Mouse (Mus musculus) limb, embryonic 12.5 days (tissue): ENCODE measurements around the gene Olfr1450. TPM values are rescaled to one million over a fixed set of nuclear protein-coding genes. Genes with fewer than 3 reads are reported as not detected.
"Not testable (repeated sequence)": the region's sequence is repeated elsewhere in the genome, so short reads cannot be mapped to it uniquely, and the experiment has no call there.

Experiments used
- ATAC-seq: fragments of 200-750 bp; cut with Nextera tagmentation; 2 replicates; pipeline ENCODE4 v1.8.0; 2017; ENCODE audit warnings: low read depth, moderate TSS enrichment; ENCODE audit not compliant: insufficient number of reproducible peaks, insufficient read depth, low FRiP score, low TSS enrichment
- H3K27ac ChIP-seq: fragments of 300-500 bp; sonication (generic); 2 replicates; pipeline ENCODE4 v1.5.1; 2016; ENCODE audit warnings: mild to moderate bottlenecking, moderate library complexity
- H3K27me3 ChIP-seq: fragments of 300-500 bp; sonication (generic); 2 replicates; pipeline ENCODE4 v1.6.1; 2016; ENCODE audit warnings: mild to moderate bottlenecking, moderate library complexity
- H3K36me3 ChIP-seq: fragments of 300-500 bp; sonication (generic); 2 replicates; pipeline ENCODE4 v1.6.1; 2016; ENCODE audit warnings: mild to moderate bottlenecking, moderate library complexity
- H3K4me1 ChIP-seq: fragments of 300-500 bp; sonication (generic); replicated peaks from 2 replicates; pipeline ENCODE4 v1.6.1; 2016
- H3K4me2 ChIP-seq: fragments of 300-500 bp; sonication (generic); 2 replicates; pipeline ENCODE4 v1.6.1; 2016; ENCODE audit warnings: mild to moderate bottlenecking, moderate library complexity
- H3K4me3 ChIP-seq: fragments of 300-500 bp; sonication (generic); replicated peaks from 2 replicates; pipeline ENCODE4 v1.5.1; 2016; ENCODE audit warnings: mild to moderate bottlenecking
- H3K9ac ChIP-seq: fragments of 300-500 bp; sonication (generic); replicated peaks from 2 replicates; pipeline ENCODE4 v1.6.1; 2016; ENCODE audit warnings: mild to moderate bottlenecking, moderate library complexity
- H3K9me3 ChIP-seq: fragments of 300-500 bp; sonication (generic); 2 replicates; pipeline ENCODE4 v1.6.1; 2016; ENCODE audit warnings: mild to moderate bottlenecking, moderate library complexity
- WGBS: fragments of 180-500 bp; shearing (Covaris S2); methylation state at CpG from one replicate; pipeline ENCODE4 v1.1.7; 2016; 5-methylcytosine and 5-hydroxymethylcytosine counted together
- polyA plus RNA-seq: library from polyadenylated mRNA; unstranded; fragments of >200 nt; fragmentation: Nextera tagmentation; extraction: Ambion mirVana; gene quantifications from 2 replicates; pipeline ENCODE4 v1.2.1, GENCODE M21; 2016

The Olfr1450 gene
- polyA plus RNA-seq, result not detected in 2 replicates

DNA sequence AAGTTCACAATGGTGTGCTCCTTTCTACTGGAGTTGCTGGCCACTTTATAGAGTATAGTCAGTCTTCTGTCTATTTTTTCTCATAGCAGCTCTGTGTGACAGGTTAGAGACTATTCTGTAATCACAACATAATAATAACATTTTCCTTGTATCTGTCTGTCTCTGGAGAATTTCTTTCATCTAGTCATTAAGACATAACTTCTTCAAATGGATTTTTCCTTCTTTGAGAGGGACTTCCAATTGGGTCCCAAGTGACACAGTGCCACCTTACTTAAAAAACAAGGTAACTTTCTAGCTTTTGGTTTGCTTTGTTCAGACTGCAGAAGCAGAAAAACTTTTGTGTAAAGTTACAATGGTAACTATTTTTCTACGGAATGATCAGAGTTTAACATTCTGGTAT lies at the start of gene Olfr1450:
TSS of gene Olfr1450 (plus strand) at position 301 of the 400 bp plus-strand sequence.
- no peak for ATAC-seq
- H3K36me3 ChIP-seq, result no peaks in the 10 kb centered on the region
- 92% methylated on average over 1 of the region's 1 CpGs for WGBS
- H3K9ac ChIP-seq, result no peak within 1 kb of the TSS
- peaks cover 13% of the 10 kb centered on the region for H3K9me3 ChIP-seq
- H3K4me1 ChIP-seq, result no peaks in the 10 kb centered on the region
- no peak within 1 kb of the TSS for H3K4me2 ChIP-seq
- H3K27ac ChIP-seq, result no peak within 1 kb of the TSS
- no peak within 1 kb of the TSS for H3K4me3 ChIP-seq
- H3K27me3 ChIP-seq, result no peaks in the 10 kb centered on the region

DNA sequence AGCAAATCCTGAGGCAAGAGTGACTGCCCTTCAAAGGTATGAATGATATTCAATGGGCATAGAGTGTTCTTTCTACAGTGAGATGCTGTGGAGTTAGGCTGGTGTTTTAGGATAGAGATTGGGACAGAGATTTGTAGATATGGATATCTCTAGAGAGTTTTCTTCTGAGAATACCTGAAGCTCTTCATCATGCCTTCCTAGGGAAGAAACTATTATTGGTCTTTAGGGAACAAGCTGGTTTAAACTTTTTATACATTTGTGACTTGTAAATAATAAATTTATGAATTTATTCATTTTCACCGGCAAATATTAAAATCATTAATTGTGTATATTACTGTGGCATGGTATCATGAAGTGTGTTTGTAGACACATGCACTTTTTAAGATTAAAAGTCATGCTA lies 46.4 kb upstream of the Olfr1450 start, which contains the start of gene Olfr1447:
TSS of gene Olfr1447 (minus strand) at position 101 of the 400 bp plus-strand sequence.
- Histone ChIP-seq H3K9me3 (peaks cover 5% of the 10 kb centered on the region; the same call in 1 of the 2 replicates), H3K4me3 (no peak within 1 kb of the TSS)

DNA sequence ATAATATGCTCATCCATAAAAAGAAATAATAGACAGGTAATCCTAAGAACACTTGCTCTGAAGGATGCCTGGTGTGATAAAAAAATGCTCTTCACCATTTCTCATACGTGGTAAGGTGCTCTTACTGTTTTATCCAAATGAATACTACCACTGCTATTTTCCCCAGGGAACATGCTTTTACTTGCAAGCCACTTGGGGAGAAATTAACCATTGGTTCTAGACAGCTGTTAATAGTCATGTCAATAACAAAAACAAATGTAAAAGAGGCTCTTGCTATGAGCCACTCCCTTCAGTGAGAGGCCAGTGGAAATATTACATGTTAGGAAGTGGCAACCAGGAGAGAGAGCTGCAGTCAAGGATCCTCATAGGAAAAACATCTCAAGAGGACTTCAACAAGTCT lies 25.7 kb upstream of the Olfr1450 start, which contains the start of gene Olfr1448:
TSS of gene Olfr1448 (minus strand) at position 101 of the 400 bp plus-strand sequence.
- Histone ChIP-seq H3K9ac (no peak within 1 kb of the TSS), H3K27ac (no peak within 1 kb of the TSS), H3K4me2 (no peak within 1 kb of the TSS), H3K27me3 (no peaks in the 10 kb centered on the region), H3K36me3 (no peaks in the 10 kb centered on the region), H3K9me3 (peaks cover 2% of the 10 kb centered on the region; the same call in 1 of the 2 replicates), H3K4me1 (no peaks in the 10 kb centered on the region), H3K4me3 (no peak within 1 kb of the TSS)
- ATAC-seq, result no peak
- 72% methylated on average over 1 of the region's 1 CpGs for WGBS

More for the DNA sequence above, 46.4 kb upstream of the Olfr1450 start, which contains the start of gene Olfr1447:
- no peak within 1 kb of the TSS for H3K9ac ChIP-seq
- no peaks in the 10 kb centered on the region for H3K4me1 ChIP-seq
- ATAC-seq, result no peak
- H3K27me3 ChIP-seq, result no peaks in the 10 kb centered on the region
- H3K4me2 ChIP-seq, result no peak within 1 kb of the TSS
- H3K27ac ChIP-seq, result no peak within 1 kb of the TSS
- H3K36me3 ChIP-seq, result no peaks in the 10 kb centered on the region
- 95% methylated on average over 1 of the region's 1 CpGs for WGBS

GRCm38 (mm10) chr19:12930540-12930939 lies 19.5 kb upstream of the Olfr1450 start, which contains the start of gene Olfr1449:
Olfr1449 (plus strand) TSS chr19:12930840.
- no peak within 1 kb of the TSS for H3K4me3 ChIP-seq
- no peak for ATAC-seq
- H3K4me2 ChIP-seq, result no peak within 1 kb of the TSS
- H3K9ac ChIP-seq, result no peak within 1 kb of the TSS
- peaks cover 23% of the 10 kb centered on the region; the same call in 1 of the 2 replicates for H3K9me3 ChIP-seq
- H3K27ac ChIP-seq, result no peak within 1 kb of the TSS
- no peaks in the 10 kb centered on the region for H3K4me1 ChIP-seq
- H3K27me3 ChIP-seq, result no peaks in the 10 kb centered on the region
- no peaks in the 10 kb centered on the region for H3K36me3 ChIP-seq

GRCm38 (mm10) chr19:12970082-12970481 lies 20.0 kb downstream of the Olfr1450 start:
- 86% methylated on average over 5 of the region's 5 CpGs for WGBS
- not testable (repeated sequence) for H3K36me3 ChIP-seq, H3K27ac ChIP-seq, ATAC-seq, H3K4me3 ChIP-seq, H3K9ac ChIP-seq, H3K4me1 ChIP-seq, H3K27me3 ChIP-seq, H3K4me2 ChIP-seq
- peaks cover 18% of the 10 kb centered on the region for H3K9me3 ChIP-seq

DNA sequence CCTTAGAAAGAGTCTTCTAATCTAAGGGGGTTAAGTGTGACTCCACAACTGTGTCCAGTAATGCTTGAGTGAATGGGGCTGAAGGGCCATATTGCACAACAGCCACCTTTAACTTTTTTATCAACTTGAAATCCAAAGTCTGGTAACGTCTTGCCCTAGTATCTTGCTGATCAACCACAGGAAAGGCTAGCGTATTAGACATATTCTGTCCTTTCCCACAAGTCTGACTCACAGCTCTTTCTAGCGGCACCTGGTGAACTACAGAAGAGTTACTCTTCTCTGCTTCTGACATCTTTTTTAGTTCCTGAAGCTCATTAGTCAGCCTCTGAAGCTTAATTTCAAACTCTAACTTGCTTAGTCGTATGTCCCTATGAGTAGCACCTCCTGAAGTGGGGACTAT lies 42.3 kb downstream of the Olfr1450 start:
- H3K36me3 ChIP-seq, H3K4me1 ChIP-seq, H3K4me3 ChIP-seq, H3K4me2 ChIP-seq, H3K9ac ChIP-seq, ATAC-seq, H3K27ac ChIP-seq, H3K27me3 ChIP-seq: not testable (repeated sequence)
- whole genome bisulfite sequencing, result 88% methylated on average over 4 of the region's 4 CpGs
- peaks cover 15% of the 10 kb centered on the region for H3K9me3 ChIP-seq

DNA sequence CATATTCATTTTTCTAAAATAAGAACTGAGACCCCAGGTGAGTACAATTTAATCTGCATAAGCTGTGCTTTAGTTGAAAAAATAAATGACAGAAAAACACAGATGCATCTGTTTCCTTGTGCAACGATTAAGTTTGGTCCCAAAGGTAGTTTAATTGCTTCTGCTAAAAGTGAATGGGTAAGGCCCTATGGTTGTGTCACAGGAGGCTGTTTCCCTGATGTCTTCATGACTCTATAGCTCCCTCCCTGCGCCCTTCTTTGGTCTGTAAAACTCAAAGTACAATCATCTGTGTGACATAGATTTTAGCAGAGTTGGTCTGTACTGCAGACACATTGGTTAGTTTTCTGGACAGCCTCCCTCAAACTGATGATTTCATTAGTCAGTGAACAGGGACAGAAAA lies 44.7 kb downstream of the Olfr1450 start, which contains the start of gene Olfr1451:
TSS of gene Olfr1451 (plus strand) at position 301 of the 400 bp plus-strand sequence.
- Histone ChIP-seq H3K4me3 (no peak within 1 kb of the TSS), H3K27ac (no peak within 1 kb of the TSS), H3K4me1 (no peaks in the 10 kb centered on the region), H3K9me3 (peaks cover 16% of the 10 kb centered on the region), H3K36me3 (no peaks in the 10 kb centered on the region), H3K9ac (no peak within 1 kb of the TSS), H3K4me2 (no peak within 1 kb of the TSS), H3K27me3 (no peaks in the 10 kb centered on the region)
- WGBS, result 71% methylated on average over 2 of the region's 2 CpGs
- ATAC-seq, result no peak

Other genes starting within 250 kb of the Olfr1450 start
- 1.7 and 2.3 TPM in 2 replicates for gene Cntf, start 184.6 kb upstream of the Olfr1450 start, polyA plus RNA-seq
- 16.5 and 17.1 TPM in 2 replicates for gene Zfp91, start 154.1 kb upstream of the Olfr1450 start, polyA plus RNA-seq
- gene Lpxn, start 154.1 kb upstream of the Olfr1450 start, polyA plus RNA-seq, result 0.98 and 1.3 TPM in 2 replicates
- gene Gm5244, start 103.6 kb upstream of the Olfr1450 start, polyA plus RNA-seq, result not detected in 2 replicates
- gene Olfr1444, start 93.0 kb upstream of the Olfr1450 start, polyA plus RNA-seq, result not detected in 2 replicates
- gene Olfr1445, start 66.4 kb upstream of the Olfr1450 start, polyA plus RNA-seq, result not detected in 2 replicates
- not detected in 2 replicates for gene Olfr1446, start 56.7 kb upstream of the Olfr1450 start, polyA plus RNA-seq
- gene Olfr1447, start 46.5 kb upstream of the Olfr1450 start, polyA plus RNA-seq, result not detected in 2 replicates
- gene Olfr1448, start 25.8 kb upstream of the Olfr1450 start, polyA plus RNA-seq, result not detected in 2 replicates
- gene Olfr1449, start 19.4 kb upstream of the Olfr1450 start, polyA plus RNA-seq, result not detected in 2 replicates
- gene Olfr1451, start 44.8 kb downstream of the Olfr1450 start, polyA plus RNA-seq, result not detected in 2 replicates
- not detected in 2 replicates for gene Olfr1453, start 78.1 kb downstream of the Olfr1450 start, polyA plus RNA-seq
- gene Olfr1454, start 110.4 kb downstream of the Olfr1450 start, polyA plus RNA-seq, result not detected in 2 replicates
- not detected in 2 replicates for gene Olfr1457, start 147.6 kb downstream of the Olfr1450 start, polyA plus RNA-seq
- gene Olfr1458, start 156.5 kb downstream of the Olfr1450 start, polyA plus RNA-seq, result not detected in 2 replicates
- not detected in 2 replicates for gene Olfr1459, start 199.3 kb downstream of the Olfr1450 start, polyA plus RNA-seq
- gene Olfr1461, start 212.7 kb downstream of the Olfr1450 start, polyA plus RNA-seq, result not detected in 2 replicates
- gene Olfr1462, start 235.5 kb downstream of the Olfr1450 start, polyA plus RNA-seq, result not detected in 2 replicates